Mouse (Mus musculus) retina, adult 2 months (tissue): ENCODE data around the gene Gm17542.
"Not testable (repeated sequence)": the region's sequence is repeated elsewhere in the genome, so short reads cannot be mapped to it uniquely, and the experiment has no call there.

Experiments
- DNase-seq: peaks from one replicate; pipeline ENCODE4 v3.0.0-alpha.2; 2012; ENCODE audit warnings: low read depth, low spot score

Gene Gm17542

DNA sequence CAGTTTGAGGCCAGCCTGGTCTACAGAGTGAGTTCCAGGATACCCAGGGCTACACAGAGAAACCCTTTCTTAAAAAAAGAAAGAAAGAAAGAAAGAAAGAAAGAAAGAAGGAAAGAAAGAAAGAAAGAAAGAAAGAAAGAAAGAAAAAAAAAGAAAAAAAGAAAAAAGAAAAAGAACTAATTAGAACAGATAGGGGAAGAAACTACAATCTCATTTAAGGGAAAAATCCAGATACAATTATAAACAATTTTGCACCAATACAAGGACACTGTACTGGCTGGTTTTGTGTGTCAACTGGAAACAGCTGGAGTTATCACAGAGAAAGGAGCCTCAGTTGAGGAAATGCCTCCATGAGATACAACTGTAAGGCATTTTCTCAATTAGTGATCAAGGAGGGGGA, at the start of gene Gm17542:
Gene Gm17542 (minus strand): TSS at position 101 of the 400 bp plus-strand sequence.
- DNase-seq, result not testable (repeated sequence)

DNA sequence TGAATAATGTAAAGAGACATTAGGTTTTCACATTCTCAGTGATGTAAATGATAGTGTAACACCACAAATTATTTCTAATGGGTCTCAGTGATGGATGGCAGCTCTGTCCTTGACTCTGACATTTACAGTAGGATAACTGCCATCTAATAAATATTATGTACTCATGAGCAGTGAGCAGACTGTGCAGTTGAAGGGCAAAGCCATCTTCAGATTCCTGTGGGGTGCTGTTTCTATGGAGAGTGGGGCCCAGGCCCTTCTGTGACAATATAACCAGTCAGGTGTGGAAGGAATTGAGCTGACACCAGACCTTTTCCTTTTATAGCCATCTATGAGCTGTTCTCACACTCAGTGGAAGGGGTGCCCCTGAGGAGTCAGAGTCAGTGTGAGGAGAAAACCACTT, 21.8 kb upstream of the Gm17542 start:
- DNase-seq, result no peak

DNA sequence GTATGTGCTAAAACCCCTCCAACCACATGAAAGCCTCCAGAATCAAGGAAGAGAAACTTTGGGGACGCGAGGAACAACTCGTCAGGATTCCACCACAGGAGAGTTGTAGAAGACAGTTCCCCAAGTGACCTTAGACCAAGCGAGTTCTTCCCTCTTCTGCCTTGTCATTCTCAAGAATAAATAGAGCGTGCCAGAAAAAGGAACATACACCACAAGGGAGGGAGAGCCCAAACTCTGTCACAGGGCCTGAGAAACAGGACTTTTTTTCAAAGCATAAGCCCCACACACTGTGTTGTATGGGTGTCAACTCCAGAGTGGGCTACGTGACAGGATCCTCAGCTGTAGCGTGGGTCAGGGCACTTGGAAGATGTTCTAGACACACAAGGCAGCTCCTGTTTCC, 20.1 kb upstream of the Gm17542 start:
- DNase-seq, result no peak

DNA sequence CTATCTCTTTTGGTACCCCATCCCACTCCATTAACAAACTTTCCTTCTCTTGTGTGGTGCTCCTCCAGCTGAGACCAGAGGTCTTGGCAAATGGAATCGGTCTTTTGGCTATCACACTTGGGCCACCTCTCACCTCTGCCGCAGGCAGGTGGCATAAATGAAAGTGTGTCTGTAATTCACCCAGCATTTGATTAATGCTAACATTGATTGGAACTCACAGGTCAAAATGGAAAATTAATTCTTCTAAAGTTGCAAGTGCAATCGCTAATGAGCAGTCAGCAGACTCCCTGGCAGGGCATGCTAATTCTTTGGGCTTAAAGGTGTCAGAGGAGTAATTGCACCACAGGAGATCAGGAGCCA, 3.2 kb downstream of the Gm17542 start:
- DNase-seq, result no peak

DNA sequence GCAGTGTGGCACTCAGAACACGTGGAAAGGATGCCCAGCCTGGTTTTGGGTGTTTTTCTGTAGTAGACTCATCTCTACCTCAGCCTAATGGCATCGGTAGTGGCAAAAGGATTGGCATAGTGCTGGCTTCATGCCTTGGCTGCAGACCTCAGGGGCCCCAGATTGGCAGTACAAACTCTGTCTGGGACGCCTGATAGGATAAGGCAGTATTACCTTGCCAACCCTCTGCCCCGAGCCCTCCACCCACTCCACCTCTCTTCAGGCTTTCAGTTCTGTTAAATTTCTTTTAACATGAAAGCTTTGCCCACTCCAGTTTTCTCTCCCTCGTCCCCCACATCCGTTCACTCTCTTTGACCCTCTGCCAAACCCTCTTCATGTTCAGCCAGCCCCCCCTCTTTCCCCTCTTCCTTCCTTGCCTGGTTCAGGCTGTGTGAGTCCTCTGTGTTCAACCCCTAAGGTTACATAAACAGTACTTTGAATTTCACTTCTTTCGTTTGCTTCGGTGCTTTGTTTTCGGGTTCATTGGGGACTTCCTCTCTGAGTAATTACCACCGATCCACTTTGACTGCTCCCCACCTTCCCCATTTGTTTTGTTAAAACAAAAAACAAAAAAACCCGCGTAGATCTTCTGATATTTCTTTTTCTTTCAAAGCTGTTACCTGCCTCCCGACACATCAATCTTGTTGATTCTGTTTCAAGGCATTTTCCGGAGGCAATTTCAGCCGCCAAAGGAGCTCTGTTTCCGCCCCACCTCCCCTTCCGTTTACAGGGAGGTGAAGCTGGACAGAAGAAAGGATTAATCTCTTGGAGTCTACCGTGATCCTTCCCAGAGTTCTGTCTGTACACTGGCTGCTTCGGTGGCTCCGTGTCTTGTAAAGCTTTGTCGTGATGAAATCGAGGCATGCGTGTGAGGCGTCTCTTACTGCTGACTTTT, 3.9 kb downstream of the Gm17542 start:
- no peak for DNase-seq

DNA sequence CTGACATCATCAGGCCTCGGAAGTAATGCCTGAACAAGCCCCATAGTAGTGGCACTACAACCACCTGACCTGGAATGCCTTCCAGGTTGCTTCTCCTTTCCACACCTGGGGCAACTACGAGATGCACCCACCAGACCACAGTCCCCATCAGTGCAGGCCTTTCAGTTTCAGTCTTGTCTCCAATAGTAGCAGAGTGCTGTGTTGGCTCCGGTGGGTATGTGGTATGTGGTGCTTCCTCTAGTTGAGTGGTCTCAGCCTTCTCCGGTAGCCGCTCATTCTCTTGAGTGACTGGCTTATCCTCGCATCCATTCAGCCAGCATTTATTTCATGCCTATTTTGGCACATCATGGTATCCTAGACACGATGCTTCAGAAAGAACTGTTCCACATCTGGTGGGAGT, 4.8 kb downstream of the Gm17542 start:
- DNase-seq, result no peak

DNA sequence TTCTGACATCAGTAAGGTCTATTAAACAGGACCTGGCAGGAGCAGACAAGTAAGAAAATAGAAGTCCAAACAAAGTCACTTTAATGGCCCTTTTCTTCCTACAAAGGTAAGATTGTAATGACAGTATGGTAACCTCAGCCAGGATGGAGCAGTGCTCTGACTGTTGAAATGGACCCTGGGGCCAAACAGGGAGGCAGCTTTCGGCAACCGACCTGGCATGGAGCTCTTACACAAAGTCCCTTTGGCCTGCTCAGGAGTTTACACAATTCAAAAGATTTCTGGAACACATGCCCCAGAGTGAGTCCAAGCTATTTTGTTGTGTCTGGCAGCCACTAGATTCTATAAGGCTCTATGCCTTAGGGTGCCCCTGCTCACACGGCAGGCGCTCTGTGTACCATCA, 9.0 kb downstream of the Gm17542 start:
- no peak for DNase-seq

DNA sequence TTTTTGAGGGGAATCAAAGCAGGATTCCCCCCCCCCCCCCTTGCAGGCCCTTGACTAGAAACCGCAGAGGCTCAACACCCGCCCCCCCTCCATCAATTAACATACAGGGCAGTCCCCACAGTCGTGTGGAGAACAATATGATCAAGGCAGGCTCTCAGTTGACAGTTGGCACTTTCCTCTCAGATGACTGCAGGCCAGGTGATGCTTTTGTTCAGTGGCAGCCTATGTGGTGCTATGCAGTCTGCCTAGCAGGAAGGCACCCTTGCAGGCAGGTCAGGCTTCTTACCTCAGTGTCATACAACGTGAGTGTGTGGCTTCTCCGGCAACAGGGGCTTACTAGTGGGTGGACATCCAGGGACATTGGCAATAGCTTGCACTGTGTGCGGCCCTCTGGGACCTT, 17.4 kb downstream of the Gm17542 start:
- no peak for DNase-seq

DNA sequence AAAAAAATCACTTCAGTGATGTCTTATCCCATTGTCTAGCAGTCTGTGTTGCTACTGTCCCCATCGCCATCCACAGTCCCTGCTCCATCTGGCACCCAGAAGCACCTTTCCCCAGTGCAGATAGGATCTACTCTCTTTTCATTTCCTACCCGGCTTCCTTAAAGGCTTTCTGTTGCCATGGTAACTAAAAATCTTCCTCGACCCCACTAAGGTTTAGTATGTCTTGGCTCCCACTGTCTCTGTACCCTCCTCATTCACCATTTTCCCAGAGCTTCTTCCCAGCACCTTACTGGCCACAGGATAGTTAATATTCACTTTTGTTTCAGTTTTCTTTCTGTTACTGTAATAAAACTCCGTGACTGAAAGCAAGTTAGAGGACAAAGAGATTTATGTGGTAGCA, 17.9 kb downstream of the Gm17542 start:
- no peak for DNase-seq

DNA sequence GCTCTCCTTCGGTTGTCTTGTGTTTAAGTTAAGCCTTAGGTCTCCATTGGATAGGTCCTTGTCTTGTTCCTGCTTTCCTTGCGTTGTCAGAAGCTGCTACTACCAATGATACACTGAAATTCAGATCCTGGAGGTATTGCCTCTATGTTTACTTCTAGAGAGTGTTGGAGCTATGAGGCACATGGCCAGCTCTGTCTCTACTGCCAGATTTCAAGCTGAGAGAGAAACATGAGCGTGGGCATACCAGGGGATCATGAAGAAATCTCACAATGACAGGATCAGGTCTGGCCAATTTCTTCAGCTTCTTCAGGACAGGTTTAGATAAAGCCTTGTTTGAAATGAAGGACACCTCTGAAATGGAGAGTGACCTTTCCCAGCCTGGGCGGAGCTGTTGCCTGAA, 19.1 kb downstream of the Gm17542 start:
- DNase-seq, result no peak

DNA sequence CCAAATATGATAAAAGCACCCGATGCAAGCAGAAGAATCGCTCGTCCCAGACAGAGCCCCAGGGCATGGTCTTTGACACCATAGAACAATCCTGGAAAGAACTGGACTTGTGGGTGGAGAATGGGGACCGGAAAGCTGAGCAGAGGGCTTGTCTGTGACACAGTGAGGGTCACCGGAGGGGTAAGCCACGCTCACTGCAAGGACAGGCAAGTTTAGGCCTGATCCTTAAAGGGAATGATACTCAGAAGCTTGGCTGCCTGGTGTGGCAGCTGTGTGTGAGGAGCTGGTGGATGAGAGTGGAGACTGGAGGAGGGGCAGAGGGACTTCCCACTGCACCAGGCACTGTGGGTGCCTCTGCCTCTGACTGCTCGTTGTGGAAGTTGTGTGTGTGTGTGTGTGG, 27.0 kb downstream of the Gm17542 start:
- DNase-seq, result no peak

DNA sequence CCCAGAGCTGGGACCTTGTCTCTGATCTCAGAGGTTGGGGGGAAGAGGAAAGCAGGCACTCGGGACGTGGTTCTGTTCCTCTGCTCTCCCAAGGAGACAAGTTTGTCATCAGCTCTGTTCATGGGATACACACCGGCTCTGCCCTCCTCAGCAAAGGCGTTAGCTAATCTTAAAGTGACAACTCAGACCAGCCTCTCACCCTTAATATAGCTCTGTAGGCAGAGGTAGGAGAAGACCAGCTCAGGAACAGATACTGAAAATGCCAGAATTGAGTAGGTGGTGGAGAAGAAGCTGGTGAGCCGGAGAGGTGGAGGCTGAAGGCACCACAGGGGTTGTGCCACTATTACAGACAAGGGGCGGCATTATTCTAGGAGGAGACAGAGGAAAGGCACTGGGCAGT, 38.7 kb downstream of the Gm17542 start:
- no peak for DNase-seq

DNA sequence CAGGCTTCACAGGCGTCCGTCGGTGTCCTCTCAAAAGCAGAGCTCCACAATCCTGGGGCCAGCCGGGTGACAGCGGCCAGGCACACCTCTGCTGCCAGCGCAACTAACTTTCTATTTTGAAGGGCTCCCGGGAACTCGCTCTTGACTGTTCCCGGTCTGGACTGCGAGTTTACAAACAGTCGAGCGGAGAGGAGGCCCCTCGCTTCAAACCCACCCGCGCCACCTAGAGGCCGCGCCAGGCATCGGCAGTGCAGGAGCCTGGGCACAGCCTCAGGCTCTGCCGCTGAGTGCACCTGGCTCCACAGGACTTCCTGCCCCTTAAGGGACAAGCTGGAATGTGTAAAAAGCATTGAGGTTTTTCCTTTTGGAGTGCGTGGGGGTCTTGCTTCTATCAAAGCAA, 42.5 kb downstream of the Gm17542 start, which contains the start of gene Edar:
Gene Edar (minus strand): TSS at position 122 of the 400 bp plus-strand sequence.
- no peak for DNase-seq

DNA sequence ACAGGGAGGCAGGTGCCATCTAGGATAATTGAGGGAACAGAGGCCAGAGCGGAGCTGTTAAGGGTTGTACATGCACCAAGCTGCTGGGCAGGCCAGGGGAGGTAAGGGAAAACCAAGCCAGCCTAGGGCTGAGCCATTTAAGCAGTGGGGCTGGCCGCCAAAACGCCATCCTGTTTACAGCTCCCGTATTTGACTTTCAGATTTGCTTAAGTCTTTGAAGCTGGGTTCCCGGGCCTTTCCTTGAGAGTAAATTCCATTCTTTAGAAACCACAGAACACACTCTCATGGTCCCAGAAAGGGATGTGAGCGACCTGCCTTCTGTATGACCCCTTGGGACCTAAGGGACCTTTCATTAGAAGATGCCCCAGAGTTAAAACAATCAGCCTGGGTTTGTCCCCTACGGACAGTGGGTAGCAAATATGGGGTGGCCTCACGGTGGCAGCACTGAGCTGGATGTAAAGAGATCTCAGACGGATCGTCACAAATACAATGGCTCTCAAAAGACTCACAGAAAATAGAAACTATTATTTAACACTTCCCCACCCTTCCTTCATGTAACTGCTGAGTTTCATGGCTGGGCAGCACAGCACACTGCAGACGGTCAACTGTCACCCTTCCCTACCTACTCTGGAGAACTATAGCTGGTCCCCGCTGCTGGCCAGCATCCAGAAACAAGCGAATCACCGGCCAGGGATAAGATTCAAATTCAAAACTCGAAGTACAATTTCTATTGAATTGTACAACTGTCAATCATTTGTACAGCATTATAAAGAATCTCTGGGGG, 44.5 kb downstream of the Gm17542 start:
- DNase-seq, result no peak

DNA sequence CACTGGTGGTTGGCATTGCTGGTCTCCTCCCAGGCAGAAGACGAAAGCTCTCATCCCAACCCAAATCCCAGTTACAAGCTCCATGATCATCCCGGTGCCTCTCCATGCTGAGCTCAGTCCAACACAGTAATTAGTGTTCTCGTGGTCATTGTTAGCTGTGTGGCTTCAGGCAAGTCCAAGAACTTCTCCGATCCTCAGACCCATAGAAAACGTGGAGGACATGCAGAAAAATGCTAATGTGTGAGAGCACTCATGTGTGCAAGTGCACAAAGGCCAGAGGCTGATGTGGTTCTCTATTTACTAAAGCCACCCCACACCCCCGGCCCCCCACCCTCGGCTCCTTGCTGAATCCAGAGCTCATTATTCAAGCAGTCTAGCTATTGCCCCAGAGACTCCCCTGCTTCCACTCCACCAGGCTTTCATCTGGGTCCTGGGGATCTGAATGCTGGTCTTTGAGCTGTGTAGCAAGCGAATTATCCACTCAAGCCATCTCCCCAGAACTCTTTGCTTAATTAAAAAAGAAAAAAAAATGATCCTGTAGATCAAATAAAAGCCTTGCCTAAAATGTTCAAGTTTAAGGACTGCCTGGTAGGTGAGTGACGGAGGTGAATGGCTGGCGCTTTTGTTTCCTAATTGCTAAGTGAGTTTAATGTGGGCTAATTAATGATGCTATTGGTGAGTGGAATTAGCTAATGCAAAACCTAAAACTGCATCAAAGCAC, 45.3 kb downstream of the Gm17542 start:
- no peak for DNase-seq

DNA sequence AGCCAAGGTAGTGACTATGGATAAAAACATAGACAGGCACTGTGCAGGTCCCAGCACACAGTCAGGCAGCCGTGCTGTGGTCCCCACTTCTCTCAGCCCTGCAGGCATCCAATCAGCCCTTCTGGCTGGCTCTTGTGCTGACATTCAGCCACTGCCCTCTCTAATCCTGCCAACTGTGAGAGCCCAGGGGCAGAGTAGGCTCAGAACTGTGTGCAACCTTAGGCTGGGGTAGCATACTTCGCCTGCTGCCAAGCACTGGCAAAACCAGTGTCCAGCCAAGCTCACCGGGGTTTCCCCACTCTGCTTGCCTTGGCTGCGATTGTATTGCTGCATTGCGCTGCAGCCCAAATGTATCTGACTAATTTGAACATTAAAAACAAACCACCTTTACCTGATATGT, 54.1 kb downstream of the Gm17542 start:
- DNase-seq, result no peak
